Mouse (Mus musculus) retina, postnatal 1 day (tissue): ENCODE data around the gene Eml5.
A peak's percentile ranks its signal among the peaks of the same experiment; 100 is the strongest.

Source experiments
- DNase-seq: peaks from one replicate; pipeline ENCODE4 v3.0.0-alpha.2; 2012

Eml5 gene

GRCm38 (mm10) chr12:98900881-98901801 lies at the start of gene Eml5:
Gene Eml5, minus strand, starts transcription at chr12:98901484.
- peak; percentile 92 for DNase-seq

- DNase-seq: peak; percentile 61
Measured at GRCm38 (mm10) chr12:98932856-98933255, 31.6 kb upstream of the Eml5 start.

GRCm38 (mm10) chr12:98932441-98932840 lies 31.2 kb upstream of the Eml5 start:
- peak; percentile 79 for DNase-seq

GRCm38 (mm10) chr12:98931174-98931573 lies 29.9 kb upstream of the Eml5 start:
- DNase-seq: peak; percentile 42

DNA sequence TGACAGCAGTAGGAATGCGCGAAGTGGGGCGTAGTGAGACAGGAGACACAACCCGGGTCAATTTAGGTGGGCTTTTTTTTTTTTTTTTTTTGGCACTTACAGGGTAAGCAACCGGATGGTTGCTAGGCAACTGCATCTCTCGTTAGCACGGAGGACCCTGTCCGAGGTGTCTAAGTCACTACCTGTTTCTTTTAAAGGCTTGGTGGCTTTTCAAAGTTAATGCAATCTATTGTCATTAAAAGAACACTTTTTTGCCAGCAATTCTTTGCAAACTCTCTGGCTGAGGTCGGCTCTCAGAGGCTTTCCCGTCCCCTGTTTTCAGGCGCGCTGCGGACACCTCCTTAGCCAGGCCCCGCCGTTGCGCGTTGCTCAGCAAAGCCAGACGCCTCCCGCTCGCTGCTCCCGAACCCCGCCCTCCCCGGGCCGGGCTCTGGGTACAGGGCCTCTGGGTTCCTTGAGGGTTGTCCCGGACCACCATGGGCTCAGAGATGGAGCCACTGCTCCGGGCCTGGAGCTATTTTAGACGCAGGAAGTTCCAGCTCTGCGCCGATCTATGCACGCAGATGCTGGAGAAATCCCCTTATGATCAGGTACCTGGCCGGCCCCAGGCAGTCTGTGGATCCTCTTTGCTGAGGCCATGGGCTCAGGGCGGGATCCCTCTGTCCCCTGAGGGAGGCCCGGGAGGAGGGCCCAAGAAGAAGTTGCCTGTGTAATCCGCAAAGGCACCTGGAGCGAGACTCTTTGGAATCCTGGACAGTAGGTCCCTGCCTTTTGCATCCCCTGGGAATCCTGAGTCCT lies 19.1 kb upstream of the Eml5 start, which contains the start of gene Ttc8:
Ttc8 (plus strand) TSS at position 381 of the 798 bp plus-strand sequence.
- peak; percentile 95 for DNase-seq

- no peak for DNase-seq
Measured at GRCm38 (mm10) chr12:98910096-98910495, 8.8 kb upstream of the Eml5 start.

DNA sequence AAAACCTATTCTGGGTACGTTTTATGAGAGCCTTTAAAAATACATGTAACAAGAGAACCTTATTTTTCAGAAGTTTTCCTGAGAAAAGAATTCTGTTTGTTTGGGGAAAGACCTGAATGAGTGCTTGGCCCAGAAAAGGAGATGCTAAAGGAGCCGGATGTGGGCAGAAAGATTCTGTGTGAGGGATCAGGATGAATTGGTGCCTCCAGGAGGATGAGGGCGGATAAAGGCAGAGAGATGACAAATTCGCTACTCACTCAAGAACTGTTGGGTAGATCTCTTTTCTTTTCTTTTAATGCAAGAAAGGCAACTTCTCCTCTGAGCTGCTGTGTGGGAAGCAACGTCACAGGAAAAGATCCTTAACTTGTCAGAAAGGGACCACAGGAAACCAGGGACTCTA lies 4.2 kb upstream of the Eml5 start:
- DNase-seq: no peak

GRCm38 (mm10) chr12:98900341-98900880 lies 873 bp downstream of the Eml5 start:
- DNase-seq: peak; percentile 66

- DNase-seq: no peak
Measured at GRCm38 (mm10) chr12:98899676-98900075, 1.6 kb downstream of the Eml5 start.

DNA sequence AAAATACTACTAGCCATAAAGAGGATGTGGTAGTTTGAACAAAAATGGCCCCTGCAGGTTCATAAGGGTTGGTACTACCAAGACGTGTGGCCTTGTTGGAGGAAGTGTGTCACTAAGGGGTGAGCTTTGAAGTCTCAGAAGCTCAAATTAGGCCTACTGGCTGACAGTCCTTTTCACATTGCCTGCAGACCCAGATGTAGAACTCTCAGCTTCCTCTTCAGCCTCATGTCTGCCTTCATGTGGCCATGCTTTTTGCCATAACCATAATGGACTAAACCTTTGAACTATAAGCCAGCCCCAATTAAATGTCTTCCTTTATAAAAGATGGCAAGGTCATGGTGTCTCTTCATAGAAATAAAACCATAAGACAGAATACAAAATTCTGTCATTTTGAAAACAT lies 4.5 kb downstream of the Eml5 start:
- DNase-seq: no peak

DNA sequence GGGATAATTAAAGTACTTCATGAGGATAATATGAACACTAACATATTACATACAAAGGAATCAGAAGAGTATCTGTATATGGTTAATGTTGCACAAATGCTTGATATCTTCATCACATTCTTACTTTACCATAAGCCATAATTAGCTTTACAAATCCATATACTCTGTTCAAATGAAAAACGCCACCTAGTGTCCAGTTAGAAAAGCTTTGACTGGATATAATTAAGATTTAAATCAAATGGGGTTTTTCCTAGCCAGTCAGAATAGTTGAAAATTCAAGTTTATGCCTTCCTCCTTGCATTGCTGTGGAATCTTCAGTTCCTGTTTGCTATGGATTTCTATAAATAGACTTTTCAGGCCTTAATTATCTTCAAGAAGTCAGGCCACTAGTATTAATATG lies 16.8 kb downstream of the Eml5 start:
- DNase-seq: peak; percentile 44

- DNase-seq: peak; percentile 28
Measured at GRCm38 (mm10) chr12:98881796-98882195, 19.5 kb downstream of the Eml5 start.

DNA sequence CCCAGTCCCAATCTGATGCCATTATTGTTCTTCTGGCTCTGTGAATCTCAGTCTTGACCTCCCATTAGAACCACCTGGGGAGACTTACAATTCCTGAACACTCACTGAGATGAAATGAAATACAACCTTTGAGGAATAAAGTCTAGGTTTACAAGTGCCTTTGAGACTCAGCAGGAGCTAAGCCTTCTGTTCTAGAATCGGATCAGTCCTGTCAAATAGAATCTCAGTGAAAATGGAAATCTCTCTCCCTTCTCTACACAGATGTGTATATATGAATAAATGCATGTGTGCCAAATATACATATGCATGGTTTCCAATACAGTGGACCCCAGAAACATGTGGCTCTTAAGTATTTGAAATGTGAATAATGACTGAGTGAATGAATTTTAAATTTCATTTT lies 22.6 kb downstream of the Eml5 start:
- no peak for DNase-seq

GRCm38 (mm10) chr12:98875216-98875615 lies 26.1 kb downstream of the Eml5 start:
- DNase-seq: no peak

DNA sequence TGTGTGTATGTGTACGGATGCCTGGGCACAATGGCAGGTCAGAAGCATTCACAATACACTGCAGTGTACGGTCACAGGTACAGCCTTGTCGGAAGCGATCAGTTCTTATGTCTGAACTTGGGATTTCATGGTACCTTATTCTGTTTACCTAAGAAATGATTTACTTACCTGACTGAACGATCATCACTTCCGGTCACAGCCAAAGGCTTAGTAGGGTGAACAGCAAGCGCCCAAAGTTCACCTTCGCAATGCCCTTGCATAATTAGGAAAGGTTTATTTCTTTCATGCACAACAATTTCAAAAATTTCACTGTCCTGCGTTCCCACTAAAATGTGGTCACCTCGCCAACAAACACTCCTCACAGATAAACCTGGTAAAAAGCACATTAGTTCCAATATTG lies 28.4 kb downstream of the Eml5 start:
- no peak for DNase-seq

GRCm38 (mm10) chr12:98863436-98863835 lies 37.8 kb downstream of the Eml5 start:
- no peak for DNase-seq

DNA sequence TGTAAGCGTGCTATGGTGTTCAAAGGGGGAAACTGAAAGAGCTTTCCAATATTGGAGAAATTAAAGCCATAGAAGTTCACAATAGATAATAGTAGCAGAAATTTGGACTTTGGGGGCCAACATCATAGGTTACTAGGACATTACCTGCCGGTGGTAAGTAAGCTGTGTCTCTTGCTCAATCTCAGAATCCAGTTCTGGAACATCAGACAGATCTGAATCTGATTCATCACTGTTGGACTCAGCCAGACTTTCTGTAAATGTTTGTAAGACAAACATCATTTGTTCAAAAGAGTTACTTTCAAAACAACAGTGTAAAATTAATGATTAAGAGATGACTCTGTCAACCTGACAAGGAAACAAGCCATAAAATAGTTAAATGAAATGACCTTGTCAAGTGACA lies 41.0 kb downstream of the Eml5 start:
- no peak for DNase-seq

DNA sequence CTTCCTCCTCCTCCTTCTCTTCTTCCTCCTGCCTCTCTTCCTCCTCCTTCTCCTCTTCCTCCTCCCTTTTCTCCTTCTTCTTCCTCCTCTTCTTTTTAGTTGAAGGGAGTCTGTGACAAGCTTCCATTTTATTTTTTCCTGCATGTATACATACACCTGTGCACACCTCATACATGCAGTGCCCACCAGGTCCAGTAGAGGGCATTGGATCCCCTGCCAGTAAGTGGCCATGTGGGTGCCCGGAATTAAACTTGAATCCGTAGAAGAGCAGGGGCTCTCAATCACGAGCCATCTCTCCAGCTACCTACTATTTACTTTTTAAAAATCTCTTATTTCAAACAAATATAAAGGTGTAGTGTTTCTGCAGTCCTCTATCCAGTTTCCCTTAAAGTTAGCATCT lies 50.5 kb downstream of the Eml5 start:
- peak; percentile 53 for DNase-seq

- no peak for DNase-seq
Measured at GRCm38 (mm10) chr12:98844774-98845173, 56.5 kb downstream of the Eml5 start.

- no peak for DNase-seq
Measured at GRCm38 (mm10) chr12:98840135-98840534, 61.1 kb downstream of the Eml5 start.

- DNase-seq: no peak
Measured at GRCm38 (mm10) chr12:98837940-98838339, 63.3 kb downstream of the Eml5 start.

- DNase-seq: no peak
Measured at GRCm38 (mm10) chr12:98835466-98835865, 65.8 kb downstream of the Eml5 start.

GRCm38 (mm10) chr12:98834879-98835278 lies 66.4 kb downstream of the Eml5 start:
- DNase-seq: no peak

DNA sequence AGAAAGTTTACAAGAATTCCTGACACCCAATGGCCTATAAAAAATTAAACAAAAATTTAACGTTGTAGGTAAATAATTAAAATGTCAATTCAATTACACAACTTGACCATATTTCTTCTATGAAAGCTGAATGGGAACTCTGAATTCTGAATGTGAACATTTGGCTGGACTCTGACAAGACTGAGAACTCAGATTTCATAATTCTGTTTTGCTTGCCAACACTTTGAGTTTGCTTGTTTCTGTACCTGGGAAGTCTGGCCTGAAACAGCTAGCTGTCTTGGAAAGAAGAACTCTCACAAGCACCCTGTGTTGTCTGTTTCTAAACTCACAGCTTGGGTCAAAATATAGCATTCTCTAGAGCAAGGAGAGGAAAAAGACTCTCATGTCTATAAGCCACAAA lies 67.4 kb downstream of the Eml5 start:
- no peak for DNase-seq
